Mouse (Mus musculus): ENCODE measurements around the gene Sft2d1. TPM values are rescaled to one million over a fixed set of nuclear protein-coding genes. Genes with fewer than 3 reads are reported as not detected.

The Sft2d1 gene
- 68.1 TPM for polyA plus RNA-seq (2014; fragmentation: Illumina TruSeq; extraction: RNeasy Lipid Tissue Mini Kit (QIAGEN cat#74804); ENCODE audit: insufficient read depth, low read depth, low replicate concordance)

DNA sequence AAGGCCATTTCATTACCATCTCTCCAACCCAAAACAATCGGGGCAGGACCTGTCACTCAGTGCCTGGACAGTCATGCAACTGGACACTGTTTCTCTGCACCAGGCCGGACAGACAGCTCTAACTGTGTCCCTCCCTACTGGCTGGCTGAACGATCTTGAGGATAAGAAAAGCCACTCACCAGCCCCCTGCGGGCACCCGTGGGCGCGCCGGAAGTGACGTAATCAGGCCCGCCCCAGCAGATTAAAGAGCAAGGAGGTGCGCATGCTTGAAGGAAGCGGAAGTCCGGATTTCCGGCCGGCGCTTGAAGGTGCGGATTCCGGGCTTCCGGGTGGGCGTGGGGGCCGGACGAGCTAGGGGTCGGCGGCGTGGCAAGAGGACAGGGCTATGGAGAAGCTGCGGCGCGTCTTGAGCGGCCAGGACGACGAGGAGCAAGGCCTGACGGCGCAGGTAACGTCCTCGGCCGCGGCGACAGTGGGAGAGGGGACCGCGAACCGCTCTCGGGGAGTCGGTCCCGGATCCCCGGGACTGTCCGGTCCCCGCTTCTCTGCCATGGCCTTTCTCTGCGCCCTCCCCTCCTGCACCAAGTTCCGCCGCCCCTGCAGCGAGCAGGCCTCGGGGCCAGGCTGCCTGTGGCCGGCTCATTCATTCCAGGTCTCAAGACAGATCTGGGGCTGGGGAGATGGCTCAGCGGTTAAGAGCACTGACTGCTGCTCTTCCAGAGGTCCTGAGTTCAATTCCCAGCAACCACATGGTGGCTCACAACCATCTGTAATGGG, at the start of gene Sft2d1:
TSS of gene Sft2d1 (plus strand) at position 265 of the 777 bp plus-strand sequence.

DNA sequence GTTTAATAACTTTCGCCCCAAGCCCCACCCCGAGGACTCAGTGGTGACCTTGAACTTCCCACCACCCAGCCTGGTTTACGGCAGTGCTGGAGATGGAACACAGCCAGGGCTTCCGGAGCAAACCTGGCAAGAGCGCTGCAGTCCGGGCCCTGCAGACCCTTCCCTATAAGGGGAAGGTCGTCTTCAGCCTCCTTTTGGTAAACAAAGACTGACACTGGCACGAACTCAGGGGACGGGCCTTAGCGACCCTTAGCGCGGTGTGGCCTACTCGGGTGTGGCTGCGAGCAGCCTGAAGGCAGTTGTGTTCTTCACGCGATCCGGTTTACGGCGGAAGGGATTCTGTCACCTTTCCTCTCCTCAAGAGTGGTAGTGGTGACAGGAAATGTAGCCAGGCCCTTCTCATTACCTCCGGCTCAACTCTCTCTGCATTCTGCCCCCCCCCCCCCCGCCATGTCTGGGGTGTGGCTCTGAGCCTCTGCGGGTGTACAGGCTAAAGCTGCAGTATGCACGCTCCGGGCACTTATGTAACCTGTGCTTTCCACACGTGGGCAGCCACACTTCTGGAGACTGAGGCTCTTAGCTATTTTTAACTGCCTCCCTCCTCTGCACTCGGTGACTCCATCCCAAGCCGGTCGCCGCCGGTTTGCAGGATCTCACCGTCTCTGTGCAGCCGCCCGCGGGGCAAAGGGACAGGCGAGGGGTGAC, 27.9 kb upstream of the Sft2d1 start, which contains the start of gene Mpc1:
TSS of gene Mpc1 (plus strand) at position 84 of the 705 bp plus-strand sequence.

GRCm38 (mm10) chr17:8337159-8337558, 26.3 kb downstream of the Sft2d1 start, which contains the start of gene Prr18:
Gene Prr18, plus strand, starts transcription at chr17:8337459.

GRCm38 (mm10) chr17:8355692-8356091, 44.8 kb downstream of the Sft2d1 start, which contains the start of gene T2:
Gene T2, plus strand, starts transcription at chr17:8355992.

Other genes with a start within 250 kb of the Sft2d1 start
- 0.12 TPM for gene Gm49673, start 163.3 kb upstream of the Sft2d1 start, polyA plus RNA-seq (2014; fragmentation: Illumina TruSeq; extraction: RNeasy Lipid Tissue Mini Kit (QIAGEN cat#74804); ENCODE audit: insufficient read depth, low read depth, low replicate concordance)
- gene Rnaset2a, start 163.0 kb upstream of the Sft2d1 start, polyA plus RNA-seq (2014; fragmentation: Illumina TruSeq; extraction: RNeasy Lipid Tissue Mini Kit (QIAGEN cat#74804); ENCODE audit: insufficient read depth, low read depth, low replicate concordance), result 24.9 TPM
- 8.5 TPM for gene Fgfr1op, start 145.6 kb upstream of the Sft2d1 start, polyA plus RNA-seq (2014; fragmentation: Illumina TruSeq; extraction: RNeasy Lipid Tissue Mini Kit (QIAGEN cat#74804); ENCODE audit: insufficient read depth, low read depth, low replicate concordance)
- 1.2 TPM for gene Ccr6, start 75.1 kb upstream of the Sft2d1 start, polyA plus RNA-seq (2014; fragmentation: Illumina TruSeq; extraction: RNeasy Lipid Tissue Mini Kit (QIAGEN cat#74804); ENCODE audit: insufficient read depth, low read depth, low replicate concordance)
- gene Mpc1, start 28.2 kb upstream of the Sft2d1 start, polyA plus RNA-seq (2014; fragmentation: Illumina TruSeq; extraction: RNeasy Lipid Tissue Mini Kit (QIAGEN cat#74804); ENCODE audit: insufficient read depth, low read depth, low replicate concordance), result 198 TPM
- gene Prr18, start 26.4 kb downstream of the Sft2d1 start, polyA plus RNA-seq (2014; fragmentation: Illumina TruSeq; extraction: RNeasy Lipid Tissue Mini Kit (QIAGEN cat#74804); ENCODE audit: insufficient read depth, low read depth, low replicate concordance), result 5.4 TPM
- 2.5 TPM for gene T2, start 44.9 kb downstream of the Sft2d1 start, polyA plus RNA-seq (2014; fragmentation: Illumina TruSeq; extraction: RNeasy Lipid Tissue Mini Kit (QIAGEN cat#74804); ENCODE audit: insufficient read depth, low read depth, low replicate concordance)
- not detected for gene T, start 123.3 kb downstream of the Sft2d1 start, polyA plus RNA-seq (2014; fragmentation: Illumina TruSeq; extraction: RNeasy Lipid Tissue Mini Kit (QIAGEN cat#74804); ENCODE audit: insufficient read depth, low read depth, low replicate concordance)
- 0.13 TPM for gene Pde10a, start 214.3 kb downstream of the Sft2d1 start, polyA plus RNA-seq (2014; fragmentation: Illumina TruSeq; extraction: RNeasy Lipid Tissue Mini Kit (QIAGEN cat#74804); ENCODE audit: insufficient read depth, low read depth, low replicate concordance)